ENCODE assay signal across 16 mouse cellular contexts in genomic region chr13:73455328-73455727, GRCm38 (mm10).
"Had no signal": no experiment of that assay in that cellular context is flagged by ENCODE, and none has a peak within 500 bp of the region (broad histone marks: within the 10 kb centered on the region; RNA-seq: fewer than 3 reads in every experiment).

No protein-coding gene starts in this region.

- DNase-seq: kidney, adult 2 months; layer of hippocampus, postnatal 36 days; left cerebral cortex, postnatal 4 days; liver; right cerebral cortex, adult 18-20 months; right cerebral cortex, postnatal 14 days; thymus, adult 2 months; thymus, postnatal 14 days; thymus, postnatal 4 days had no signal

- H3K4me2 ChIP-seq: limb, embryonic 13.5 days; liver, embryonic 12.5 days; midbrain, embryonic 11.5 days; midbrain, embryonic 15.5 days; neural tube, embryonic 12.5 days; neural tube, embryonic 15.5 days had no signal

- H3K27me3 ChIP-seq: liver, embryonic 12.5 days; midbrain, embryonic 15.5 days; neural tube, embryonic 12.5 days; neural tube, embryonic 15.5 days had no signal

- H3K27ac ChIP-seq: kidney, postnatal 0 days; limb, embryonic 13.5 days; liver, embryonic 12.5 days; midbrain, embryonic 15.5 days; neural tube, embryonic 12.5 days; neural tube, embryonic 15.5 days had no signal

- H3K4me3 ChIP-seq: limb, embryonic 13.5 days; liver, embryonic 12.5 days; midbrain, embryonic 15.5 days; neural tube, embryonic 12.5 days; neural tube, embryonic 15.5 days had no signal

- ATAC-seq: liver, embryonic 12.5 days; midbrain, embryonic 15.5 days had no signal

- H3K9ac ChIP-seq: limb, embryonic 13.5 days; liver, embryonic 12.5 days; midbrain, embryonic 15.5 days; neural tube, embryonic 12.5 days; neural tube, embryonic 15.5 days had no signal

- H3K36me3 ChIP-seq: limb, embryonic 13.5 days; liver, embryonic 12.5 days; midbrain, embryonic 15.5 days; neural tube, embryonic 12.5 days; neural tube, embryonic 15.5 days had no signal

- H3K9me3 ChIP-seq: limb, embryonic 13.5 days; liver, embryonic 12.5 days; midbrain, embryonic 15.5 days; neural tube, embryonic 12.5 days; neural tube, embryonic 15.5 days had no signal

- H3K4me1 ChIP-seq: limb, embryonic 13.5 days; midbrain, embryonic 15.5 days; neural tube, embryonic 12.5 days; neural tube, embryonic 15.5 days had no signal
